Mouse (Mus musculus) forebrain, embryonic 12.5 days (tissue): ENCODE results near the gene Hdac4. TPM values are rescaled to one million over a fixed set of nuclear protein-coding genes. Genes with fewer than 3 reads are reported as not detected.

Experiments
- ATAC-seq: fragments of 200-750 bp; cut with Nextera tagmentation; 2 replicates; pipeline ENCODE4 v1.8.0; 2017; ENCODE audit warnings: moderate TSS enrichment; ENCODE audit not compliant: low FRiP score
- H3K27ac ChIP-seq: fragments of 300-500 bp; sonication (generic); 2 replicates; pipeline ENCODE4 v1.5.1; 2016; ENCODE audit warnings: mild to moderate bottlenecking
- H3K27me3 ChIP-seq: fragments of 300-500 bp; sonication (generic); 2 replicates; pipeline ENCODE4 v1.6.1; 2016; ENCODE audit warnings: mild to moderate bottlenecking
- H3K36me3 ChIP-seq: fragments of 300-500 bp; sonication (generic); replicated peaks from 2 replicates; pipeline ENCODE4 v1.6.1; 2016; ENCODE audit warnings: mild to moderate bottlenecking
- H3K4me1 ChIP-seq: fragments of 300-500 bp; sonication (generic); 2 replicates; pipeline ENCODE4 v1.6.1; 2016
- H3K4me2 ChIP-seq: fragments of 300-500 bp; sonication (generic); 2 replicates; pipeline ENCODE4 v1.6.1; 2016; ENCODE audit warnings: mild to moderate bottlenecking, moderate library complexity
- H3K4me3 ChIP-seq: fragments of 300-500 bp; sonication (generic); replicated peaks from 2 replicates; pipeline ENCODE4 v1.5.1; 2016; ENCODE audit warnings: mild to moderate bottlenecking
- H3K9ac ChIP-seq: fragments of 300-500 bp; sonication (generic); 2 replicates; pipeline ENCODE4 v1.6.1; 2016; ENCODE audit warnings: mild to moderate bottlenecking
- H3K9me3 ChIP-seq: fragments of 300-500 bp; sonication (generic); 2 replicates; pipeline ENCODE4 v1.6.1; 2016
- WGBS: fragments of 180-500 bp; shearing (Covaris S2); methylation state at CpG from one replicate; pipeline ENCODE4 v1.1.7; 2016; 5-methylcytosine and 5-hydroxymethylcytosine counted together
- polyA plus RNA-seq: library from polyadenylated mRNA; unstranded; fragments of >200 nt; fragmentation: Nextera tagmentation; extraction: Ambion mirVana; gene quantifications from 2 replicates; pipeline ENCODE4 v1.2.1, GENCODE M21; 2016

Hdac4 gene
- polyA plus RNA-seq, 1 experiment from 2014 or later: 24.8 TPM

DNA sequence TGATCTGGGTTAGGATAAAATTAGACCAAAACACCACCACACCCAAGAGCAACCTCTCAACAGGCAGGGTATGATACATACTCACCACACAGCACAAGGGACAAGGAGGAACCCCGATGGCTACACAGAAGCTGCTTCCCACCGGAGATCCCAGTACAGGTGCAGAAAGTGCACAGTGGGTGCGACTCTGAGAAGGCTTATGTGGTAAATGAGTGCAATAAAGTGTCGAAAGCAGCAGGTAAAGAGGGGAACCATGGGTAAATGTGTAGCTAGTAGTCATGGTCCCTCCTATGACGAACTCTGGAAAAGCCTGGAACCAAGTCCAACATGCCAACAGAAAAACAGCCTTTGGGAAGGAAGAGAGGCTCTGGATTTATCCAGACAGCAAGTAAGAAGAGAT lies 77.9 kb downstream of the Hdac4 start:
- Histone ChIP-seq H3K4me1 (peaks cover 3% of the 10 kb centered on the region; the same call in 1 of the 2 replicates), H3K27me3 (no peaks in the 10 kb centered on the region), H3K9me3 (no peaks in the 10 kb centered on the region), H3K9ac (no peak overlapping the region), H3K4me3 (no peak overlapping the region), H3K27ac (no peak overlapping the region), H3K36me3 (no peaks in the 10 kb centered on the region), H3K4me2 (no peak overlapping the region)
- 97% methylated on average over 5 of the region's 5 CpGs for WGBS
- ATAC-seq: no peak

DNA sequence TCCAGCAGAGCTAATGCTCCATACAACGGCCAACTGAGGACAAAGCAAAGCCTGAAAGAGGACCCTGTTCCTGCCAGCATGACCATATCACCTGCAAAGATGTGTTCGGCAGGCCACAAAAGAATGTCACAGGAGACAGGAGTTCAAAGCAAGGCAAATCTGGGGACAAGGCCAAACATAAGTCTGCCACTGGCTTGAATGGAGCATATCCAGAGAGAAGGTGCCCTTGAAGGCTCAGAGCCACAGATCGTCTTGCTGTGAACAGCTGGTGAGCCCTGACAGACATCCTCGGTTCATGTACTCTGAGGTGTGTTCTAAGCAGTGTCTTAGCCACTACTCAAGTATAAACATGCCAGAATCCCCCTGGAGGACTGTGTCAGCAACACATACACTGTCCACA lies 79.3 kb downstream of the Hdac4 start:
- Histone ChIP-seq H3K4me1 (peaks cover 3% of the 10 kb centered on the region; the same call in 1 of the 2 replicates), H3K27me3 (no peaks in the 10 kb centered on the region), H3K9me3 (no peaks in the 10 kb centered on the region), H3K36me3 (no peaks in the 10 kb centered on the region), H3K27ac (no peak overlapping the region), H3K9ac (no peak overlapping the region), H3K4me3 (no peak overlapping the region), H3K4me2 (no peak overlapping the region)
- no peak for ATAC-seq
- WGBS: 86% methylated on average over 4 of the region's 4 CpGs

DNA sequence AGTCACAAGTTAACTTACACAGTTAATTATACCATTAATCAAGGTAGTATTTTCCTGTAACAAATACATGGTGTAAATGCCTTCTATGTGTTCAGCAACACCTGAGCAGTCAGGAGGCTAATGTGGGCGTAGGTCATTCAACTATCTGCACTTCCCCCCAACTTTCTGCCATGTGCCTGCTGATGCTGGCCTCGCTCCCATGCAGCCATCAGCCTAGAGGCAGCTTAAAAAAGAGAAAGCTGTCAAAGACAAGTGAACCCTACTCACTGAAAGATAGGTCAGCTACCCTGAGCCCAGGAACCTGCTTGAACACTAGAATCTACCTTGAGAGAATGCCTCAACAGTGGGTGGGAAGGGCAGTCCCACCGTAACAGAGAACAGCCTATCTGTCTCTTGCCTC lies 81.4 kb downstream of the Hdac4 start:
- no peaks in the 10 kb centered on the region for H3K27me3 ChIP-seq
- H3K9me3 ChIP-seq: no peaks in the 10 kb centered on the region
- peaks cover 9% of the 10 kb centered on the region for H3K4me1 ChIP-seq
- no peak overlapping the region for H3K27ac ChIP-seq
- 88% methylated on average over 3 of the region's 3 CpGs for WGBS
- no peak for ATAC-seq
- H3K36me3 ChIP-seq: no peaks in the 10 kb centered on the region
- no peak overlapping the region for H3K9ac ChIP-seq
- no peak overlapping the region for H3K4me2 ChIP-seq
- no peak overlapping the region for H3K4me3 ChIP-seq

DNA sequence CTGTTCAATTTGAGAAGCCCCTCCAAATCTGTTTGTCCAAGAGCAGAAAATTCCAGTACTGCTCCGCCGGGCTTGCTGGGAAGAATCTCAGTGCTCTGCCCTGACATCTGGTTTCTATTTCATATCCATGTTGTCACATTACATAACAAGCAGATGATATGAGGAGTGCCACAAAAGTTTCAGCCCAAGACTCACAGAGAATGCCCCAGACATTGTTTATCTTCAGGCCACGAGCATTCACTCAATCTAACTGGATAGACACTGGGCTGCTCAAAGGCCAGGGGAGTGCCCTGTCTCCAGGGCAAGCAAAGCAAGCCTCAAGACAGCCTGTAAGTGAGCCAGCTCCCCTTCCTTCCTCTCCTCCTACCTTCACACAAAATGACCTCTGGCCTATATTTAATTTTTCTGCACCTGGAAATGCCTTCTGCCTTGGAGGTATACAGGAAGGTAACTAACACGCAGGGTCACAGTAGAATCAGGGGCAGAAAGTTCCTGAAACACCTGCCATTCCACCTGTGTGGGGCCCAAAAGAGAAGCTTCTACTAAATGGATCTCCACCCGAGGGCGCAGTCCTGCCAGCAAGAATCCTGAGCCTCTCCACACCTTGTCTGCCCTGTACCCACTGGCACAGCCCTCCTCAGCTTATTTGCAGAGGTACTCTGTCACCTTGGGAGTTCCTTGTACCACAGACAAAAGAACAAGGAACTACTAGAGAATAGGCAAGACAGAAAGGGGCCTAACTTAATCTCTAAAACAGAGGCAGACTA lies 82.1 kb downstream of the Hdac4 start:
- Histone ChIP-seq H3K4me2 (no peak overlapping the region), H3K9ac (no peak overlapping the region), H3K36me3 (no peaks in the 10 kb centered on the region), H3K9me3 (no peaks in the 10 kb centered on the region), H3K4me1 (peaks cover 10% of the 10 kb centered on the region), H3K4me3 (no peak overlapping the region), H3K27me3 (no peaks in the 10 kb centered on the region), H3K27ac (no peak overlapping the region)
- whole genome bisulfite sequencing: 84% methylated on average over 6 of the region's 6 CpGs
- ATAC-seq: no peak

DNA sequence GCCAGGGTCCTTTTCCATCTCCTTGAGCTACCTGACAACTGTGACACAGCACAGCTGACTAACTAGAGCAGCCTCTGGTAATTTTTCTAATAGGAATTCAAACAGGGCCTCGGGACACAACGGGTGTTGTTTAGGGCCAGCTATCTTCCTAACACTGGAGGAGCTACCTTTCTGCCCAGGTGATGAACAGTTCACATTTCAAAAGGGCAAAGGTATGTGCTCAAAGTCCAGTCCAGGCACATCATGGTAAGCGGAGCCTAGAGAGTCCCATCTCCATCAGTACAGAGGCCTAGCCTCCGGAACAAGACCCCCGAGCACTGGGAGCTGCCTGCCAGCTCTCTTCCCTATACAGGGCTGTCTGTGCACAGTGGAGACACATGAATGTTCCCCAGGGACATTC lies 82.9 kb downstream of the Hdac4 start:
- Histone ChIP-seq H3K9me3 (no peaks in the 10 kb centered on the region), H3K9ac (no peak overlapping the region), H3K4me1 (peaks cover 10% of the 10 kb centered on the region), H3K36me3 (no peaks in the 10 kb centered on the region), H3K4me3 (no peak overlapping the region), H3K27ac (no peak overlapping the region), H3K27me3 (no peaks in the 10 kb centered on the region), H3K4me2 (no peak overlapping the region)
- ATAC-seq: no peak
- 90% methylated on average over 5 of the region's 5 CpGs for WGBS

DNA sequence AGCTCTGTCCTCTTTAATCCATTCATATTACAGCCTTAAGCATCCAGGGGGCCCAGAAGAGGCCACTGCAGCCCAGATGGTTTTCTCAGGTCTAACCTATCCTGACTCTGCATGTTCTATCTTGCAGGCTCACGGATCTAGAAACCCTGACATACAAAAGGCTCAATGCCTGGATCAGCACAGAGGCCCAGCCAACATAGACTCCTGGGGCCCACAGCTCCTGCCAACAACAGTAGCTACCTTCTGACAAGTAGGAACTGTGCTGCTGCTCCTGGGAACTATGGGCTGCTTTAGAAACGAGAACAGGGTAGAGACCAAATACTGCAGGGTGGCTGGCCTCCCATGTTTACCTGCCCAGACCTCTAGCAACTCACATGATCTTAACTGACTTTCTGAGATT lies 83.9 kb downstream of the Hdac4 start:
- Histone ChIP-seq H3K27ac (no peak overlapping the region), H3K4me2 (no peak overlapping the region), H3K36me3 (no peaks in the 10 kb centered on the region), H3K27me3 (no peaks in the 10 kb centered on the region), H3K4me1 (peaks cover 10% of the 10 kb centered on the region), H3K9ac (no peak overlapping the region), H3K9me3 (no peaks in the 10 kb centered on the region), H3K4me3 (no peak overlapping the region)
- WGBS: 81% methylated on average over 2 of the region's 2 CpGs
- ATAC-seq: no peak

DNA sequence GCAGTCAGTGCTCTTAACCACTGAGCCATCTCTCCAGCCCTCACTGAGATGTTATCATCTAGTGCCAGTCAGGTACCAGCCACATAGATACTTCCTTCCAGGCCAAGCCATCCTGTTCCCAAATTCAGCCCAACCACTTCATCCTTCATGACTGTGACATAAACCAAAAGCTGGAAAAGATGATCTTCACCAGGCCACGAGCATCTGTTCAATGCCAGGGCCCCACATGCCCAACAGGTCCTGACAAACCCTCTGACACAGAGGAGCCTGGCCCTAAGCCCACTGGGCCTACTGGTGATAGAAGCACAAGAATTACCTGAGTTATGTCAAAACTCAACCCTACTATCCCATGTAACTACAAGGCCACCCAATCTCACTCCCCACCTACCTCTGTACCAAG lies 84.5 kb downstream of the Hdac4 start:
- no peak overlapping the region for H3K9ac ChIP-seq
- H3K27me3 ChIP-seq: no peaks in the 10 kb centered on the region
- no peak overlapping the region for H3K4me3 ChIP-seq
- ATAC-seq: no peak
- H3K36me3 ChIP-seq: no peaks in the 10 kb centered on the region
- no peaks in the 10 kb centered on the region for H3K9me3 ChIP-seq
- no peak overlapping the region for H3K4me2 ChIP-seq
- H3K4me1 ChIP-seq: peaks cover 10% of the 10 kb centered on the region
- H3K27ac ChIP-seq: no peak overlapping the region
- WGBS: 92% methylated on average over 1 of the region's 1 CpGs

DNA sequence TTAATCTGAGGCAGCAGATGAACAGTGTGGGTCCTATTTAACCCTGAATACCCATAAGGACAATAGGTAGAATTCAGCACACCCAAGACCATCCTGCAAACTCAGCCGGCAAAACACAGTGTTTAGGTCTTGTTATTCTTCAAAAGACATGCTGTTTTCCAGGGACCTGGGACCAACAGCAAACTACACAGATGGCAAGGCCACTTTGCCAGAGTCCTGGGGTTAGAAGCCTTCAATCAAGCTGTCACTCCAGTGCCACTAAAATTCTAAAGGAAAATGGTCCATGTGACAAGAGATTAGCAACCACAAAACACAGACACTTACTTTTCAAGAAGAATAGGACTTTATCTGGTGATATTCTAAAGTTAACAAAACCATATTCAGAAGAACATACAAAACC lies 86.3 kb downstream of the Hdac4 start:
- H3K4me2 ChIP-seq: no peak overlapping the region
- no peak for ATAC-seq
- 63% methylated on average over 1 of the region's 1 CpGs for WGBS

DNA sequence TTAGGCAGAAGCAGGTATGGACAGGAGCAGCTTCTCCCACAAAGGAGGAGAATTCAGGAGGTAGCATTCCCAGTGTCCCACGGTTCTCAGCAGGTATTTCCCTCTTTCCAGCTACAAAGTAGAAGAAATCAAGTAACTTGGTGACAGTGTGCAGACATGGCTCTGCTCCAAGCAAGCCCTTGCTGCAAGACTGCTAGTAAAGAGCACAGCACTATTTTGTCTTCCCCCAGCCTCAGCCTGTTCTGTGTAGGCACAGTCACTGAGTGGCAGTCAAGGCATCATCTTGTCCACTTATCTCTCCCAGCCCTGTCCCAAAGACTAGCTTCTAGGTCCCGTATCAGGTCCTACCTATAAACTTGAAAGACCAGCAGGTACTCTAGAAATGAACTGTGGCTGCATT lies 86.9 kb downstream of the Hdac4 start:
- H3K9me3 ChIP-seq: no peaks in the 10 kb centered on the region

More for the DNA sequence above, 86.3 kb downstream of the Hdac4 start:
- Histone ChIP-seq H3K27ac (no peak overlapping the region), H3K36me3 (no peaks in the 10 kb centered on the region), H3K9me3 (no peaks in the 10 kb centered on the region), H3K4me3 (no peak overlapping the region), H3K27me3 (no peaks in the 10 kb centered on the region), H3K4me1 (peaks cover 10% of the 10 kb centered on the region), H3K9ac (no peak overlapping the region)

DNA sequence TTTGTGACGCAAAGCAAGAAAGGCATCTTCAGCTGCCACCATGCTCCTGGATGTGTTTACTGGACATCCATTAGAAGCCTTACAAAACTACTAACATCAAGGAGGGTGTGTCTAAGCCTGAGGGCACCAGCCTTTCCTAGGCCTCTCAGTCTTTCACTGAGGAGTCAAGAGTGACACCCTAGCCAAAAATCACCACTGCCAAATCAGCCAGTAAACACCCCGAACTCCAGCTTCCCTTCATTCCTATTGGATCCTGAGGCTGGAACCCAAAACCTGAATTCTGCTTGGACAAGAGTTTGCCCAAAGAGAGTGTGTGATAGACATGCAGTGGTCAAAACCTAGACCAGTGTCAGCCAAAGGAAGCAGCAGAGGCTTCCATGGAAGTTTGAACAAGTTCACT lies 87.5 kb downstream of the Hdac4 start:
- H3K9me3 ChIP-seq: no peaks in the 10 kb centered on the region
- no peak overlapping the region for H3K4me2 ChIP-seq
- H3K9ac ChIP-seq: no peak overlapping the region
- H3K4me3 ChIP-seq: no peak overlapping the region
- ATAC-seq: no peak
- H3K4me1 ChIP-seq: peaks cover 10% of the 10 kb centered on the region
- H3K27me3 ChIP-seq: no peaks in the 10 kb centered on the region
- no peak overlapping the region for H3K27ac ChIP-seq
- no peaks in the 10 kb centered on the region for H3K36me3 ChIP-seq
- WGBS: 93% methylated on average over 2 of the region's 2 CpGs

More for the DNA sequence above, 86.9 kb downstream of the Hdac4 start:
- H3K36me3 ChIP-seq: no peaks in the 10 kb centered on the region
- H3K9ac ChIP-seq: no peak overlapping the region
- H3K4me3 ChIP-seq: no peak overlapping the region
- no peak overlapping the region for H3K27ac ChIP-seq
- no peaks in the 10 kb centered on the region for H3K27me3 ChIP-seq
- no peak overlapping the region for H3K4me2 ChIP-seq
- 87% methylated on average over 2 of the region's 2 CpGs for WGBS
- ATAC-seq: no peak
- peaks cover 10% of the 10 kb centered on the region for H3K4me1 ChIP-seq

DNA sequence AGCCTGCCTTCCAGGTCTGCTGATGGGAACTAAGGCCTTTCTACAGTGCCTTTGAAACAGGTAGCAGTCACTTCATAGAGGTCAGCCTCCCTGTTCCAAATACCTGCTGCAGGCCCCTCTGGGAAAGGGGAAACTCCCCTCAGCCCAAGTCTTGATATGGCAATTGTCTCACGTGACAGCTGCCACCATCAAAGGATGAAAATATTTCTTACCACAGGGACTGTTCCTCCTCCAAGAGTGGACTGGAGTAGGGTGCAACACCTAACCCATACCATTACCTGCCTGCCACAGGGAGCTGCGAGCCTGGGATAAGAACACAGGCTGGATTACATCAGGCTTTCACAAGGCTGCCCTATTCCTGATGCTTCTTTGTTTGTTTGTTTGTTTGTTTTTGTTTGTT lies 88.0 kb downstream of the Hdac4 start:
- no peak for ATAC-seq
- WGBS: 92% methylated on average over 2 of the region's 2 CpGs
- Histone ChIP-seq H3K9ac (no peak overlapping the region), H3K27me3 (no peaks in the 10 kb centered on the region), H3K4me1 (peaks cover 7% of the 10 kb centered on the region; the same call in 1 of the 2 replicates), H3K27ac (no peak overlapping the region), H3K36me3 (no peaks in the 10 kb centered on the region), H3K9me3 (no peaks in the 10 kb centered on the region), H3K4me3 (no peak overlapping the region), H3K4me2 (no peak overlapping the region)

DNA sequence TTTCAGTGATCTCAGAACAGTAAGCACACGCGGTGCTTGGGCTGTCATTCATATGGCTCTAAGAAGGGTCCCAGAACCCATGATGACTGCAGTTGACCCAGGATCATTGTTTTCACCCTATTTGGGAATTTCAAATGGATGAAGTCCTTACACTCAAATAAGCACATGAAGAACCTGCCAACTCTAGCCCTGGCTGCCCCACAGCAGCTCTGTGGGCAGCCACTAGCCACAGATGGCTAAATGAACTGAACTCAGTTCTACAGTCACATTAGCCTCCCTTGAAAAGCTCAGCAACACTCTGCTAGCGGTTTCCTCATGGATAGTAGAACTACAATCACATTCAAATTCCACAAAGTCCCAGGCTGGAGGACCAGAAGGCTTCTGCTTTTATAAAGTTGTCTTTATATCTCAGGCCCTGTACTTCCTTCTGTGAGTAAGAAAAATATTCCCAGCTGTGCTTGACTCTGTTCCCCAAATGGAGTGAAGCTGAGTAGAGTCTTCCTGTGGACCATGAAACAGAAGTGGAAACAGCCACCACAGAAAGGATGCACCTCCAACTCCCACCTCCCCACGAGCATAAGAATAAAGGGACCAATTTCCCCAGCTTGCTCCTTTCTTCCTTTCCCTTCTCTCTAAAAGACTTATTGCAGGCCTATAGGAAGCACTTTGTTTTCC lies 88.9 kb downstream of the Hdac4 start:
- Histone ChIP-seq H3K9me3 (no peaks in the 10 kb centered on the region), H3K27ac (no peak overlapping the region), H3K4me3 (no peak overlapping the region), H3K27me3 (no peaks in the 10 kb centered on the region), H3K4me2 (no peak overlapping the region), H3K4me1 (peaks cover 7% of the 10 kb centered on the region; the same call in 1 of the 2 replicates), H3K36me3 (no peaks in the 10 kb centered on the region), H3K9ac (no peak overlapping the region)
- WGBS: 93% methylated on average over 4 of the region's 4 CpGs
- ATAC-seq: no peak

DNA sequence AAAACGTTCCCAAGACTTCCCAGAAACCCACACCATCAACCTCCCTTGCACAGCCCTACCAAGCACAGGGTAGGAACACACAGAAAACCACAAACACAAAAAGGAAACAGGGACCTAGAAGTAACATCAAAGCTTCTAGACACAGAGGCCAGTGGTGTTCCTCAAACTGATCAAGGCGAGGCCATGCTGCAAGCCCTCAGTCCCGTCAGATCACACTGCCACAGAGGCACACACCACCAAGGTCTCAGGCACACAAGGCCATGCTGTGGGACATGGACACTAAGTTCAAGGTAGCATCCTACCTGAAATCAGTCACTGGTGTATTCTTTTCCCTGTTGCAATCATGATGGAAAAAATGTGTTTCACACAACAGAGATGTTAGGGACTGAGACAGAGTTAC lies 90.8 kb downstream of the Hdac4 start:
- ATAC-seq: no peak
- Histone ChIP-seq H3K9ac (no peak overlapping the region), H3K36me3 (no peaks in the 10 kb centered on the region), H3K4me3 (no peak overlapping the region), H3K27me3 (no peaks in the 10 kb centered on the region), H3K9me3 (no peaks in the 10 kb centered on the region), H3K27ac (no peak overlapping the region), H3K4me1 (peaks cover 15% of the 10 kb centered on the region), H3K4me2 (no peak overlapping the region)
- 92% methylated on average over 3 of the region's 3 CpGs for WGBS
